Mouse (Mus musculus): ENCODE data around the gene Fam181a. TPM values are rescaled to one million over a fixed set of nuclear protein-coding genes. Genes with fewer than 3 reads are reported as not detected.

The Fam181a gene
- polyA plus RNA-seq, 2 experiments: 0.16 TPM; not detected in 1

DNA sequence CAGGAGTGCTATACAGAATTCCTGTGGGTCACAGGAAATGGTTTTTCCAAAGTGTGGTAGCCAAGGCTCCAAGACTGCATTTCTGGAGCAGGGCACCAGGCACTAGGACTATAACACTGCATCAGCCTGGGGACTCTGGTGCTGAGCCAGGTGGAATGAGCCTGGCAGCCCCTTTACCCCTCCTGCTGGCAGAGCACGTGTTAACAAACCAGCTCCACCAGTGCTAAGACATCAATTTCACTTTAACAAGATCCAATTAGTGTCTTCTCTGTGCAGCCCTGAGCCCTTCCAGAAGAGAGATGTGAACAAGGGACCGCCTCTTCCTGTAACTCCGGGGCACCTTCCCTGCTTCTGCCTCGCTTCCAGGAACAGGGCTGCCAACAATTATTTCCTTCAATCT, 23.5 kb upstream of the Fam181a start:
- ATAC-seq (ENCODE audit: low FRiP score, low read depth) (no peak), DNase-seq (ENCODE audit: low spot score) (no peak)
- no peaks in the 10 kb centered on the region for H3K4me1 ChIP-seq (ENCODE audit: control insufficient read depth, insufficient read depth, low read length)
- H3K9ac ChIP-seq (ENCODE audit: low read depth, low read length, severe bottlenecking): no peak overlapping the region
- H3K9me3 ChIP-seq (ENCODE audit: control insufficient read depth, low read length): no peaks in the 10 kb centered on the region
- no peak for TF ChIP-seq POLR2A (IDR thresholded peaks at IDR 0.05; ENCODE audit: borderline replicate concordance, extremely low read depth, insufficient read depth, insufficient read length)
- H3K27me3 ChIP-seq (ENCODE audit: control insufficient read depth, insufficient read depth, low read length): no peaks in the 10 kb centered on the region
- H3K4me2 ChIP-seq (replicated peaks; ENCODE audit: low read depth, low read length, severe bottlenecking): no peak overlapping the region
- no peaks in the 10 kb centered on the region for H3K36me3 ChIP-seq (ENCODE audit: control insufficient read depth, insufficient read depth, low read length)
- no peak overlapping the region for H3K27ac ChIP-seq (replicated peaks; ENCODE audit: low read depth, low read length)
- WGBS: 60% methylated on average over 4 of the region's 4 CpGs
- H3K4me3 ChIP-seq (replicated peaks; ENCODE audit: low read length): no peak overlapping the region

DNA sequence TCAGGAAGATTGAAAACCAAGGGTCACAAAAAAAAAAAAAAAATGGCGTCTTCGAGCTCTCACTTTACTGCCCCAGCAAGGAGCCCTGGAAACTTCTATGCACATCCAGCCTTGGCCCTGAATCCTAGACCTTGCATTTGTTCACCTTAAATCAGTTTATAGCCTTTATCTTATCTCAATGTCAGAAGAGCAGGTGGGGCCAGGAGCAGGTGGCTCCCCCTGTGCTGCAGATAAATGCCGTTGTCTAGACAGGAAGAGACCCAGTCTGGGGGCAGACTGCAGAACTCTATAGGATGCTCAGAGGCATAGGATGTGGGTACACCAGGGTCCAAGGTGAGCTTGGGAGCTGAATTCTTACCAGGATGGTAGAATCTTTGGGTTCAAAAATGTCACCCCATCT, 18.4 kb upstream of the Fam181a start:
- Histone ChIP-seq H3K36me3 (ENCODE audit: control insufficient read depth, insufficient read depth, low read length) (no peaks in the 10 kb centered on the region), H3K4me2 (replicated peaks; ENCODE audit: low read depth, low read length, severe bottlenecking) (no peak overlapping the region), H3K9ac (ENCODE audit: low read depth, low read length, severe bottlenecking) (no peak overlapping the region), H3K27ac (replicated peaks; ENCODE audit: low read depth, low read length) (no peak overlapping the region), H3K27me3 (ENCODE audit: control insufficient read depth, insufficient read depth, low read length) (no peaks in the 10 kb centered on the region), H3K9me3 (ENCODE audit: control insufficient read depth, low read length) (no peaks in the 10 kb centered on the region), H3K4me1 (ENCODE audit: control insufficient read depth, insufficient read depth, low read length) (no peaks in the 10 kb centered on the region), H3K4me3 (replicated peaks; ENCODE audit: low read length) (no peak overlapping the region)
- TF ChIP-seq POLR2A (IDR thresholded peaks at IDR 0.05; ENCODE audit: borderline replicate concordance, extremely low read depth, insufficient read depth, insufficient read length): no peak
- DNase-seq (ENCODE audit: low spot score) (no peak), ATAC-seq (ENCODE audit: low FRiP score, low read depth) (no peak)
- WGBS: 87% methylated on average over 3 of the region's 3 CpGs

DNA sequence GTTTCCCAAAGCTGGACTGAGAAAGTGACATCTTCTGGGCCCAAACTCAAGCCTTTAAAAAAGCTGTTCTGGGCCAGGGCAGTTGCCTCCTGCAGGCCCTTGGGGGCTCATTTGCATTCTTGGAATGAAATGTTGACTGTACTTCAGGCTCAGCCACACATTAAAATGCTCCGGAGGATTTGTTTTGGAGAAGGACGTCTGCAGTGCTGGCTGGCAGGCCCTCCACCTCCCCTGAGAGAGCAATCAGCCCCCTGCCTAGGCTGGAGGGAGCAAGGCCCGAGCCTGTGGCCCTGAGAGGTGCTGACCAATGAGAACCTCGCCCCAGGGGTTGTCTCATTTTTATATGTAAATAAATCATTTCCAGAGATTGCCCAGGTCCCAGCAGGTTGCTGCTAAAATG, 14.5 kb upstream of the Fam181a start:
- no peak overlapping the region for H3K4me2 ChIP-seq (replicated peaks; ENCODE audit: low read depth, low read length, severe bottlenecking)
- H3K4me3 ChIP-seq (replicated peaks; ENCODE audit: low read length): no peak overlapping the region
- H3K9ac ChIP-seq (ENCODE audit: low read depth, low read length, severe bottlenecking): no peak overlapping the region
- WGBS: 10% methylated on average over 4 of the region's 4 CpGs
- no peak for DNase-seq (ENCODE audit: low spot score)
- no peaks in the 10 kb centered on the region for H3K36me3 ChIP-seq (ENCODE audit: control insufficient read depth, insufficient read depth, low read length)
- H3K9me3 ChIP-seq (ENCODE audit: control insufficient read depth, low read length): no peaks in the 10 kb centered on the region
- no peaks in the 10 kb centered on the region; the same call in 1 of the 2 replicates for H3K27me3 ChIP-seq (ENCODE audit: control insufficient read depth, insufficient read depth, low read length)
- no peak for ATAC-seq (ENCODE audit: low FRiP score, low read depth)
- no peak for TF ChIP-seq POLR2A (IDR thresholded peaks at IDR 0.05; ENCODE audit: borderline replicate concordance, extremely low read depth, insufficient read depth, insufficient read length)
- H3K27ac ChIP-seq (replicated peaks; ENCODE audit: low read depth, low read length): no peak overlapping the region
- H3K4me1 ChIP-seq (ENCODE audit: control insufficient read depth, insufficient read depth, low read length): no peaks in the 10 kb centered on the region

DNA sequence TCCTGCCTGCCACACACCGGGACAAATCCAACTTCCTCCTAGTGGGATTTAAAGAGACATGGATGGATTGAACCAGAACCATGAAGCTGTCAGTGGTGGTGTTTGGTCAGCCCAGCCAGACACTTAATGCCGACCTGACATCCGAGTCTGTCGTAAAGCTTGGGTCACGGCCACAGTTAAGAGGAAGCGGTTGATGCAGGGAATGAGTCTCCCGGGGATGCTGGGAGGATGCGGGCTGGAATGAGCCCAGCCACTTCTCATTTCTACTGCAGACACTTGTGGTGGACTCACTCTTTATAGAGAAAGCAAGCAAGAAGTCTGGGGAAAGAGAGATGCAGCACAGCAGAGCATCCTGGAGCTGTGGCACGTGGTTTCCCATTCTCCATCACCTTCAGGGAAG, 10.3 kb upstream of the Fam181a start:
- no peaks in the 10 kb centered on the region for H3K36me3 ChIP-seq (ENCODE audit: control insufficient read depth, insufficient read depth, low read length)
- peak; percentile 9 for DNase-seq (ENCODE audit: low spot score)
- no peaks in the 10 kb centered on the region for H3K4me1 ChIP-seq (ENCODE audit: control insufficient read depth, insufficient read depth, low read length)
- no peak overlapping the region for H3K4me3 ChIP-seq (replicated peaks; ENCODE audit: low read length)
- H3K9me3 ChIP-seq (ENCODE audit: control insufficient read depth, low read length): no peaks in the 10 kb centered on the region
- H3K9ac ChIP-seq (ENCODE audit: low read depth, low read length, severe bottlenecking): no peak overlapping the region
- 36% methylated on average over 9 of the region's 9 CpGs for WGBS
- H3K27me3 ChIP-seq (ENCODE audit: control insufficient read depth, insufficient read depth, low read length): no peaks in the 10 kb centered on the region; the same call in 1 of the 2 replicates
- no peak for ATAC-seq (ENCODE audit: low FRiP score, low read depth)
- no peak for TF ChIP-seq POLR2A (IDR thresholded peaks at IDR 0.05; ENCODE audit: borderline replicate concordance, extremely low read depth, insufficient read depth, insufficient read length)
- H3K27ac ChIP-seq (replicated peaks; ENCODE audit: low read depth, low read length): no peak overlapping the region
- no peak overlapping the region for H3K4me2 ChIP-seq (replicated peaks; ENCODE audit: low read depth, low read length, severe bottlenecking)

DNA sequence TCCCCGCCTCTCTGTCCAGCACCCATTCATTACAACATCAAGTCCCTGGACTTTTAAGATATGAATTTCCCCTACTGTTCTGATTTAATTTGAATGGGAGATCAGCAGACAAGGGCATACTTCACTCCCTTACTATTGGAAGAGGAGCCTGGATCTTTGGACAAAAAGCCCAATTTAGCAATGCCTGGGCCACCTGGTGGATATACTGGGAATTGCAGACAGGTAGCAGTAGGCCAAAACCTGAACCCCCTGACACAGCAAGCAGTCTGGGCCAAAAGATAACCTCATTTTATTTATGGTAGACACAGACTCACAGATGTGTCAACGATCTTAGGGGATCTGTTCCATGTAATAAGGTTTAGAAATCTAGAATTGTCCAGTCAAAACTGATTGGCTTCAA, 9.1 kb upstream of the Fam181a start:
- WGBS: 57% methylated on average over 2 of the region's 2 CpGs
- DNase-seq (ENCODE audit: low spot score) (peak; percentile 74), ATAC-seq (ENCODE audit: low FRiP score, low read depth) (no peak)
- no peak overlapping the region for H3K27ac ChIP-seq (replicated peaks; ENCODE audit: low read depth, low read length)
- TF ChIP-seq POLR2A (IDR thresholded peaks at IDR 0.05; ENCODE audit: borderline replicate concordance, extremely low read depth, insufficient read depth, insufficient read length): no peak
- no peaks in the 10 kb centered on the region for H3K4me1 ChIP-seq (ENCODE audit: control insufficient read depth, insufficient read depth, low read length)
- no peak overlapping the region for H3K9ac ChIP-seq (ENCODE audit: low read depth, low read length, severe bottlenecking)
- H3K4me2 ChIP-seq (replicated peaks; ENCODE audit: low read depth, low read length, severe bottlenecking): no peak overlapping the region
- no peaks in the 10 kb centered on the region; the same call in 1 of the 2 replicates for H3K27me3 ChIP-seq (ENCODE audit: control insufficient read depth, insufficient read depth, low read length)
- H3K9me3 ChIP-seq (ENCODE audit: control insufficient read depth, low read length): no peaks in the 10 kb centered on the region
- no peaks in the 10 kb centered on the region for H3K36me3 ChIP-seq (ENCODE audit: control insufficient read depth, insufficient read depth, low read length)
- no peak overlapping the region for H3K4me3 ChIP-seq (replicated peaks; ENCODE audit: low read length)

DNA sequence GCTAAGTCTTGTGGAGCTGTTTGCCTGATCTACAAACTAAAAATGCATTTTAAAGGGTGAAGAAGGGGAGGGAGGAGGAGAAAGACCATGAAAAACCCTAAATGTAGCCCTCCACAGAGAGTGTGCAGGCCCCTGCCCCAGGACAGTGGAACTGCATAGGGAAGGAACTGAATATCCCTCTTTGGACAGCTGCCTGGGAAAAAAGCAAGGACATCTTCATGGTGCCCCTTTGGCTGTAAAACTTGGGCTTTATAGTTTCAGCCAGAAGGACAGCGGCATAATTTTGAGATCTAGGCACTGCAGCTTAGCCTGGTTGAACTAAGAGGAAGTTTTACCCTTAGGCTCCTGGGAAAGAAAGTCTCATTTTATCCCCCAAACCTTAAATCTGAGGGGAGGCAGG, 7.8 kb upstream of the Fam181a start:
- no peak for ATAC-seq (ENCODE audit: low FRiP score, low read depth)
- no peaks in the 10 kb centered on the region for H3K9me3 ChIP-seq (ENCODE audit: control insufficient read depth, low read length)
- no peaks in the 10 kb centered on the region; the same call in 1 of the 2 replicates for H3K27me3 ChIP-seq (ENCODE audit: control insufficient read depth, insufficient read depth, low read length)
- no peak overlapping the region for H3K27ac ChIP-seq (replicated peaks; ENCODE audit: low read depth, low read length)
- H3K4me3 ChIP-seq (replicated peaks; ENCODE audit: low read length): no peak overlapping the region
- WGBS: 73% methylated on average over 1 of the region's 1 CpGs
- H3K36me3 ChIP-seq (ENCODE audit: control insufficient read depth, insufficient read depth, low read length): no peaks in the 10 kb centered on the region
- H3K9ac ChIP-seq (ENCODE audit: low read depth, low read length, severe bottlenecking): no peak overlapping the region
- no peak for DNase-seq (ENCODE audit: low spot score)
- H3K4me1 ChIP-seq (ENCODE audit: control insufficient read depth, insufficient read depth, low read length): no peaks in the 10 kb centered on the region
- no peak for TF ChIP-seq POLR2A (IDR thresholded peaks at IDR 0.05; ENCODE audit: borderline replicate concordance, extremely low read depth, insufficient read depth, insufficient read length)
- no peak overlapping the region for H3K4me2 ChIP-seq (replicated peaks; ENCODE audit: low read depth, low read length, severe bottlenecking)

Measured in limb, embryonic 14.5 days (tissue).